Mouse (Mus musculus) lung, postnatal 0 days (tissue): Measurements from ENCODE around the gene Arhgef6.

Experiments
- CTCF ChIP-seq: IDR thresholded peaks from 2 replicates; pipeline ENCODE4 v1.5.1; 2016; ENCODE audit warnings: antibody characterized with exemption, mild to moderate bottlenecking
- EP300 ChIP-seq: IDR thresholded peaks from 2 replicates; pipeline ENCODE4 v1.6.1; 2016; ENCODE audit warnings: antibody characterized with exemption, mild to moderate bottlenecking, control low read depth

DNA sequence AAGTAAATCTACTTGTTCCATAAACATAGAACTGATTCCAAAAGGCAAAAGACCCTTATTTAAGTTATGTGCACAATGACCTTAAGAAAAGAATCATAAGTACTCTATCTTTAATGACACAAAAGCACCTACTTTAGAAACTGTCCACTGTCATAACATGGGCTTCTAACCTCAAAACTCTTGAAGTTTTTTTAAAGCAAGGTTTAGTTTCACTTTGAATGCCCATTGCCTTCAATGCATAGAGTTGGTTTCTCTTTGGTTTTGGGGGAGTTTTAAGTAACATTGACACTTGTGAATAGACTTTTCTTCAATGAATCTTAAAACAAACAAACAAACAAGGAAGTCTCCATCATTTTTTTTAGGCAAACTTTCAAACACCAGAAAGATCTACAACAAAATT, 947 bp downstream of the Arhgef6 start:
- TF ChIP-seq EP300 (no peak), CTCF (no peak)
